Mouse (Mus musculus) frontal cortex, adult 2 months (tissue): ENCODE results near the gene Jakmip3. TPM values are rescaled to one million over a fixed set of nuclear protein-coding genes. Genes with fewer than 3 reads are reported as not detected.

Experiments used
- DNase-seq, 2 experiments: peaks; one replicate each; pipeline ENCODE4 v3.0.0; 2022; ENCODE audit warnings: low spot score in 1 of 2; ENCODE audit errors: extremely low spot score in 1 of 2
- polyA plus RNA-seq: library from polyadenylated mRNA; depleted of rRNA; stranded (reverse); fragments of >200 nt; gene quantifications from 2 replicates; pipeline ENCODE4 v1.2.3, GENCODE M21; 2012; rRNA removed

The Jakmip3 gene
- 41.0 and 43.0 TPM in 2 replicates for polyA plus RNA-seq

GRCm38 (mm10) chr7:138940612-138941461 is at the start of gene Jakmip3:
Jakmip3 (plus strand) TSS chr7:138940730.
- peak in 1 of 2 experiments; percentile 78 for DNase-seq

GRCm38 (mm10) chr7:138898122-138898521 is 42.4 kb upstream of the Jakmip3 start:
- no peak for DNase-seq

GRCm38 (mm10) chr7:138898743-138899142 is 41.8 kb upstream of the Jakmip3 start:
- no peak for DNase-seq

DNA sequence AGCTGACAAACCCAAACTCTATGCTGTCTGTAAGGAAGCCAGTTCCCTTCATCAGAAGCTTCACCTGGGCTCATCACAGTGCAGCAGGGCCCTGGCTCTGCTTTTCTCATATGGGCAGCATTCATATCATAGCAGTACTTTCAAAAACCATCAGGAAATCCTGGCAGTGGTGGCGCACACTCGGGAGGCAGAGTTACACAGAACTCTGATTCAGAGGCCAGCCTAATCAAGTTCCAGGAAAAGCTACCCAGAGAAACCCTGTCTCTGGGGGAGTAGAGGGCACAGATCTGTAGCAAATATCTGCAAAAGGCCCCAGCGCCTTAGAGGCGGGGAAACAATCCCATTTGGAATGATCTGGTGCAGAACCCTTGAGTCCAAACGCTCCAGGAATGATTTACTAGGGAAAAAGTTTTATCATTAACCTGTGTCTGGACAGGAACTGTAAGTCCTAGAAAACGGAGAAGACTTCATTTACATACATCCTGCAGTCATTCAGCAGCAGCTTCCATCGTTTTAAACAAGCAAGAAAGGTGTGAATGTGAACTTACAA is 36.6 kb upstream of the Jakmip3 start:
- no peak for DNase-seq

- DNase-seq: no peak
Observed at GRCm38 (mm10) chr7:138906441-138906840, 34.1 kb upstream of the Jakmip3 start.

- DNase-seq: peak in 1 of 2 experiments; percentile 53
Observed at GRCm38 (mm10) chr7:138907043-138907442, 33.5 kb upstream of the Jakmip3 start.

DNA sequence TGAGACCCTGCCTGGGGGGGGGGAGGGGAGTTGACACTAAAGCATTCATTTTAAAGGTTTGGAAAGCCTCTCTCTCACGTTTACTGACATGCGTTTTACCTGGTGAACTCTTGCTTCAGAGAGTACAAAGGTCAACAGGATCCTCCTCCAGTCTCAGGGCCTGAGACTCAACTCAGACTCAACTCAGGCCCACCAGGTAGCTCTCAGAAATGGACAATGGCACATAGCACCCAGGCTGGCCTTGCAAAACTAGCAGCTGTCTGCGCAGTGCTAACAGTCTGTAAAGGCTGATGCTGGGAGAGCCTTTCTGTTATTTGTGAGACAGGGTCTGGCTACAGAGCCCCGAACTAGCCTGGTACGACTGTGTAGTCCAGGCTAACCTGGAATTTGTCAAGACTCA is 32.6 kb upstream of the Jakmip3 start:
- DNase-seq: no peak

DNA sequence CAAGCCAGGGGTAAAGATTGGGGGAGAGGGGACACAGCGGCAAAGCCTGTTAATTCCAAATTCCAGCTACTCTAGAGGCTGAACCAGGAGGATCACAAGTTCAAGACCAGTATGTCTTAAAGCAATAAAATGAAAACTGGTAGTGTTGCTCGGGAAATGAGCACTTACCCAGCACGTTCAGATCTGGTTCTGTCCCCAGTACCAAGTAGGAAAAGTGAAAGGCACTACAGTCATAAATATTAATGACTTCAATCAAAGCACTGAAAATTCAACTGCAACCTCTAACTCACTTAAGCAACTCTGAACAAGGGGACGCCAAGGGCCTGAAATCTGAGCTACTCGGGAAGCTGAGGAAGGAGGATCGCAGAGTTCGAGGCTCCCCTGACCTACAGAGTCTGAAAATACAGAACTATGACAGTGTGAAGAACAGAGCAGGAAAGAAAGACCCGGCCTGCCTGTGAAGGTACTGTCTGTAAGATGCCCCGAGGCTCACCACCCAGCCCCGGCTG is 31.7 kb upstream of the Jakmip3 start:
- DNase-seq: no peak

DNA sequence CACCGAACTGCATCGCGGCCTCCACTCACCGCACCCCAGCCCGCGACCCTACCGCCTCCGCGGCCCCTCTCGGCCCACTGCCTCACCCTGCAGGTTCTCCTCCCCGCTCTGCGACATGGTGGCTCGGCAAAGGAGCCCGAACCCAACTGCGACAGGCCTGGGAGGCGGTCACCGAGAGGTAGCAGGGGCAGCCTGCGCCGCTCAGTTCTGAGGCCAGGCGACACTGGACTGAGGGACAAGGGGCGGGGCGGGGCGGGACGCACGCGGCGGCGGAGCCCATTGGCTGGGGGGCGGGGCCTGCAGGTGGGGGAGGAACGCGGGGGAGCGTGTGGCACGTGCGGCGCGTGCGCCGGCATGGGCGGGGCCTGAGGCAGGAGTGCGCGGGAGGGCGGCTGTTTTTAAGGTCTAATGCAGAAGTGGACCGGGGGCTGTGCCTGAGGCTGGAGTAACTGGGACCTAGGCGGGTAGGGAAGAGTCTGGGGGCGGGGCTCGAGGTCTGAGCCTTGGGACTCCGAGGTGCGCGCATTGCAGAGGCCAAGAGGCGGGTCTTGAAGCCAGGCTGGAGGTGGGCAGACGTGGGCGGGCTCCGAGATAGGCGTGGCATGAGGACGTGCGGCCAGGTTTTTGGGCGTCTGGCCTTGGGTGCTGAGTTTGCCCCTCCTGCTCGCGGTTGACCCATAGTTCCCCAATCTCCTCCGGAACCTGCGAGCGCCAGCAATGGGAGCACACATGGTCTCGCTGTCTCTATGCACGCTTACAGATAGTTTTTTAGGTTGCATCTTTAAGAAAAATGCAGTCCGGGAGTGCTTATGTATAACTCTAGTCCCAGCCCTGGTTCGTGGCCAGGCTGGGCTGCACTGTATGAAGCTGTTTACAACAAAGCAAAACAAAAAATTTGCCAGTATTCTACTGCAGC is 31.0 kb upstream of the Jakmip3 start, which contains the start of gene Bnip3:
TSS of gene Bnip3 (minus strand) at position 243 of the 916 bp plus-strand sequence.
- DNase-seq: peak; percentile 59 to 83

DNA sequence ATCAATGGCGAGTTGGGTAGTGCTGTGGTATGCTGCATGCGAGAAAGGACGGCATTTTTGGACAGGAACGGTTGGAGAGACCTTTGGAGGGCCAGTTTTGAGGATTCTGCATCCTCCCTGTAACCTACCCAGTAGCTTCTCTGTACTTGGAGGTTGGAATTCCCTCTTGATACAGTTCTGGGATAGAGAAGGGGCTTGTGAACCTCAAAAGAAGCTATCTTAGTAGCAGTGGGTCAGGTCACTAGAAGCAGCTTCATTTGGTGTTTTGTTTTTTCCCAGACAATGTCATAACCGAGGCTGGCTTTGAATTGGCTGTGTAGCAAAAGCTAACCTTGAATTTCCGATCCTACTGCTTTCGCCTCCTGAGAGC is 30.4 kb upstream of the Jakmip3 start:
- no peak for DNase-seq

DNA sequence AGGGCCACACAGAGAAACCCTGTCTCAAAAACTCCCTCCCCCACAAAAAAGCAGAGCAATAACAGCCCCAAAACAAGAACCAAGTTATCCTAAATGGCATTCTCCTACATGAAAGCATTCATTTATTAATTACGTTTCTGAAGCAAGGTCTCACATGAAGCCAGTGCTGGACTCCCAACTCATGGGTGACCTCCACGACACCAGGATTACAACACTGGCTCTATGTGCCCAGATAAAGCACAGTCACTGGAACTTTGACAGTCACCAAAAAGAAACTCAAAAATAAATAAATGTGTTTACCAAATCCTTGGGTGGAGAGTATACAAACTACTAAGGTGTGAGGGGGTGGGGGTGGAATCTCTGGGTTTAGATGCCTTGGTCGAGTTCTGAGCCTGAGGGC is 26.9 kb upstream of the Jakmip3 start:
- DNase-seq: no peak

DNA sequence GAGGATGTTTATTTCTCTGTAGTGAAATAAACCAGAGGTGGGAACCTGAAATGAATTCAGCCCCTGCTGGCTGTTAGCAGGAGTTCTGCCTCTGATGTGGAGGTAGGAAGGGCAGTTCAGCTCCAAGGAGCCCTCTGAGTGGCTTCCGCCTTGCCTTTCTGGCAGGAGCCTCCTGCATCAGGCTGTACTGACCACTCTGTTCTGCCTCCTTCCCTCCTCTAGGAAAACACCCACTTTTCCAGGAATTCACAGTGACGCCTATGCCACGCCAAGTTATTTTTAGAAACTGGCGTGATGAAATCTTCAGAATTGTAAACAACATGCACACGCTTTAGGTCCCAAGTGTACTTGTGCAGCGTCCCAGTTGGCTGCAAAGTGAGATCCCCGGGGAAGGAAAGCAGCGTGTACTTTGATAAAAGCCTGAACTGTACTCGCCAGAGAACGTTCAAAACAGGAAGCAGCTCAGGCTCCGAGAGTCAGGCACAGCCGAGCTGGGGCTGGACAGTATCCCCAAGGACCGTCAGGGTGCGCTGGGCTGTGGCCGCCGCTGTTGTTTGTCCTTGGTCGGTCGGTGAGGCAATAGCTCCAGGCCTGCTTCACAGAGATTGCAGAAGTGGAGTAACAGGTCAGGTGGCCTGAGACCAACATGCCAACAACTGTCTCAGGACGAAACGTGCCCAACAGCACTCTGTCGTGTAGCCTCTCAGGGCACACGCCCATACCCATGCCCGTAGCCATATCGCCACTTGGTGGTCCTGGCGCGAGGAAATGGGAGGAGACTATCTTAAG is 21.2 kb upstream of the Jakmip3 start:
- no peak for DNase-seq

DNA sequence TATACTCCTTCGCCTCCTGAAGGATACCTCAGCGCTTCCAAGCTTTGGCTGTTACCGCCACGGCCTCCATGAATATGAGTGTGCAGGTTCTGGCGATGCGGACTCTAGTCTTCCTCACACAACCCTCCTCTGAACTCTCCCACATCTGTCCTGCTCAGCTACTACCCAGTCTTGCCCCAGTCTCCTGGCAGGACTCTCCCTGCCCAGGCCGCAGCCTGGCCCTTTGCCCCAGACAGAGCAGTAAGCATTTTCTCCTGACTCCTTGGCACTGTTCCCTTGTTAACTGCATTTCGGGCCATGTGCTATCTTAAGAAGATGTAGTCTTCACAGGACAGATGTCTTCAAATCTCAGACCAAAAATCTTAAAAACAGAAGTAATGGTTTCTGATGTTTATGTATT is 18.9 kb upstream of the Jakmip3 start:
- no peak for DNase-seq

DNA sequence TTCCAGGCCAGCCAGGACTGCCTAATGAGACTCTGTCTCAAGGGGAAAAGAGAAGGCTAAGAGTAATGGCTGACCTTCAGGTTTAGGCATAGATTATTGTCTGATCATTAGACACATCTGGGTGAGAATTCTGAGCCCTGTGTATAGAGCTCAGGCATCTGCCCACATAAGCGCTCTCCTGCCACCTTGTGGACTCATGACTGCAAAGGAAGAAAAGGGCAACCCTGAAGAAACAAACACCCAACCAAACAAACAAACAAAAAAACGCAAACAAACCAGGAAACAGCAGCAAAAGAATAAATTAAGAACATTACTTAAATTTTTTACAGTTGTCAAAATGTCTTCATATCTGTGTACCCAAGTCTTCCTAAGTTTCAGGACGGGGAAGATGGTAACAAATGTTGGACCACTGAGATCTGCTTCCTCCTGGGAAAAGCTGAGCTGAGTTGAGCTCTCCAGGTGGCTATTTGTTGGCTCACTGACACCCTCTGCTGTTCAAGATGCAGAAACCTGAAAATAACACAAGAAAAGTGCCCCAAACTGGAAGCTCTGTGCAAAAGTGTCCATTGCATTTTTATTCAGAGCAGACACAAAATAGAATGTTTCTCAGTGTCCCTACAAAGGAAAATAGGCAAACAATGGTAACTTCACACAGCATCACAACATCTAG is 16.6 kb upstream of the Jakmip3 start:
- DNase-seq: peak in 1 of 2 experiments; percentile 51

GRCm38 (mm10) chr7:138928456-138928855 is 12.1 kb upstream of the Jakmip3 start:
- peak in 1 of 2 experiments; percentile 55 for DNase-seq

DNA sequence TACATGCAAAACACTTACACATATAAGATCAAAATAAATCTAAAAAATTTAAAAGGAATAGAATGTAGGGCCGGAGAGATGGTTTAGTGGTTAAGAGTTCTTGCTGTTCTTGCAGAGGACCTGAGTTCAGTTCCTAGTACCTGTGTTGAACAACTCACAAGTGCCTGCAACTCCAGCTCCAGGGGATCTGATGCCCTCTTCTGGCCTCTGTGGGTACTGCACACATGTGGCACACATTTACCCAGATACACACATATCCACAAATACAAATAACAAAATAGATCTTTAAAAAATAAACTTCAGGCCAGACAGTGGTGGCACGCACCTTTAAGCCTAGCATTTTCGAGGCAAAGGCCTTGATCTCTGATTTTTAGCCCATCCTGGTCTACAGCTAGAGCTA is 6.0 kb upstream of the Jakmip3 start:
- no peak for DNase-seq

DNA sequence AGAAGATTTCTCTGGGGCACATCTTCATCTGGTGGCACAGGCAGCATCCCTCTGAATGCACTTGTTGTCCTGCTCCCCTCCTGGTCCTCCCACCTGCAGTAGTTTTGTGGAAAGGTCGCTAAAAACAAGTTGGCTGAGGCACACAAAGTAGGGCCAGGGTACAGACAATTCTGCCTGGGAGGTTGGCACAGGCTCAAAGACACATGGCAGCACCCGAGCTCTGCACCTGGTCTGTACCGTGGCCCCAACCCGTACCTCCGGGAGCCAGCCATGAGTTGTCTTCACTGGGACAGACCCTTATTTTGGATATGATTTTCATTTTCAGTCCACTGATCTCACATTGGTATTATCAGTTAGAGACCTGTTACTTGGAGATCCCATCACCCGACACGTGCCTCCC is 1.5 kb upstream of the Jakmip3 start:
- no peak for DNase-seq

- peak in 1 of 2 experiments; percentile 78 for DNase-seq
Observed at GRCm38 (mm10) chr7:138940256-138940611, 296 bp upstream of the Jakmip3 start.

- DNase-seq: peak in 1 of 2 experiments; percentile 36
Observed at GRCm38 (mm10) chr7:138941571-138941970, 1.0 kb downstream of the Jakmip3 start.

GRCm38 (mm10) chr7:138942301-138942700 is 1.8 kb downstream of the Jakmip3 start:
- DNase-seq: no peak
